Mouse (Mus musculus): ENCODE measurements around the gene Sv2a. TPM values are rescaled to one million over a fixed set of nuclear protein-coding genes. Genes with fewer than 3 reads are reported as not detected.
"Not testable (repeated sequence)": the region's sequence is repeated elsewhere in the genome, so short reads cannot be mapped to it uniquely, and the experiment has no call there.

Gene Sv2a
- polyA plus RNA-seq, 1 experiment, result 4.4 TPM

DNA sequence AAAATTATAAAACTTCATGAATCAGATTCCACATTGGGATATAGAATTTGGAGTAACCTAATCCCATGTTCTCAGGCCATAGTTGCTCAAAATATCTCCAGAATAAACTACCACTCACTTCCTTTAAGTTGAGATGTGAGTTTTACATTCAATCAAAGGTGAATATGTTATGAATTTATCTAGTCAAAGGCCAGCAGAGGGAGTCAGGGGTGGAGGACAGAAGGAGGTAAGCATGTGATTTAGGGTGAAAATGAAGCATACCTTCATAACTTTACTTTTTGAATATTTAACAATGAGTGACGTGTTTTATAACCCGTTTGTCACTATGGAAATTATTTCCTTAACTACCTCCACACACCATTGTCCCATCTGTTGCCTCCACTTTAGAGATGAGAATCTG is 54.0 kb downstream of the Sv2a start:
- no peak for DNase-seq
- H3K4me3 ChIP-seq (ENCODE audit: control insufficient read depth, insufficient read depth, low read length), result no peak overlapping the region
- no peaks in the 10 kb centered on the region for H3K36me3 ChIP-seq (ENCODE audit: control insufficient read depth, insufficient read depth, low read length)
- H3K4me1 ChIP-seq (replicated peaks; ENCODE audit: control insufficient read depth, insufficient read depth, low read length), result peaks cover 3% of the 10 kb centered on the region; the same call in 1 of the 2 replicates
- TF ChIP-seq POLR2A (IDR thresholded peaks at IDR 0.05; ENCODE audit: control insufficient read depth, extremely low read depth, insufficient read depth, low read length, poor library complexity) (no peak), CTCF (IDR thresholded peaks at IDR 0.05; ENCODE audit: borderline replicate concordance, control insufficient read depth, extremely low read depth, insufficient read depth, low read length, poor library complexity) (no peak)
- no peak overlapping the region for H3K27ac ChIP-seq (ENCODE audit: control insufficient read depth, insufficient read depth, low read length)
- 89% methylated on average over 2 of the region's 2 CpGs for WGBS
- H3K27me3 ChIP-seq (ENCODE audit: control insufficient read depth, insufficient read depth, low read length), result no peaks in the 10 kb centered on the region

DNA sequence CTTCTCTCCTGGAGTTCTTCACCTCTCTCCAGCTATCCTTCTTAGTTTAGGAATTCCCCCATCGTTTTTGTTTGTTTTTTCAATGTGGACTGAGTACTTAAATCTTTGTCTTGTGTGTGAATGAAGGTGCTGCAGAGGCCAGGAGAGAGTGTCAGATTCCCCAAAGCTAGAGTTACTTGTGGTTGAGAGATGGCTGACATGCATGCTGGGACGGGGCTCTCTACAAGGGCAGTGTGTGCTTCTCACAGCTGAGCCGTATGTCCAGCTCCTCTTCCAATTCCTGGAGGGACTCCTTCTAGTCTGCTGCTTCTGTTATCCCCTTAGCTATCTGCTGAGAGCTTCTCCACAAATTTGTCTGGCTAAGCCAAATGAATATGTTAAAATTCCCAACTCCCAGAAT is 54.9 kb downstream of the Sv2a start:
- TF ChIP-seq CTCF (IDR thresholded peaks at IDR 0.05; ENCODE audit: borderline replicate concordance, control insufficient read depth, extremely low read depth, insufficient read depth, low read length, poor library complexity), result no peak
- TF ChIP-seq POLR2A (IDR thresholded peaks at IDR 0.05; ENCODE audit: control insufficient read depth, extremely low read depth, insufficient read depth, low read length, poor library complexity), result no peak
- Histone ChIP-seq H3K27me3 (ENCODE audit: control insufficient read depth, insufficient read depth, low read length) (no peaks in the 10 kb centered on the region), H3K36me3 (ENCODE audit: control insufficient read depth, insufficient read depth, low read length) (no peaks in the 10 kb centered on the region), H3K27ac (ENCODE audit: control insufficient read depth, insufficient read depth, low read length) (no peak overlapping the region), H3K4me3 (ENCODE audit: control insufficient read depth, insufficient read depth, low read length) (no peak overlapping the region), H3K4me1 (replicated peaks; ENCODE audit: control insufficient read depth, insufficient read depth, low read length) (peaks cover 3% of the 10 kb centered on the region; the same call in 1 of the 2 replicates)
- WGBS, result 79% methylated on average over 3 of the region's 3 CpGs
- no peak for DNase-seq

- no peak for DNase-seq
- WGBS, result 80% methylated on average over 4 of the region's 4 CpGs
- Histone ChIP-seq H3K36me3 (ENCODE audit: control insufficient read depth, insufficient read depth, low read length) (no peaks in the 10 kb centered on the region), H3K4me3 (ENCODE audit: control insufficient read depth, insufficient read depth, low read length) (no peak overlapping the region), H3K27me3 (ENCODE audit: control insufficient read depth, insufficient read depth, low read length) (no peaks in the 10 kb centered on the region), H3K4me1 (replicated peaks; ENCODE audit: control insufficient read depth, insufficient read depth, low read length) (peaks cover 3% of the 10 kb centered on the region; the same call in 1 of the 2 replicates), H3K27ac (ENCODE audit: control insufficient read depth, insufficient read depth, low read length) (no peak overlapping the region)
- TF ChIP-seq POLR2A (IDR thresholded peaks at IDR 0.05; ENCODE audit: control insufficient read depth, extremely low read depth, insufficient read depth, low read length, poor library complexity) (no peak), CTCF (IDR thresholded peaks at IDR 0.05; ENCODE audit: borderline replicate concordance, control insufficient read depth, extremely low read depth, insufficient read depth, low read length, poor library complexity) (no peak)
Observed at GRCm38 (mm10) chr3:96236834-96237334, 55.9 kb downstream of the Sv2a start.

- Histone ChIP-seq H3K36me3 (ENCODE audit: control insufficient read depth, insufficient read depth, low read length) (no peaks in the 10 kb centered on the region), H3K4me3 (ENCODE audit: control insufficient read depth, insufficient read depth, low read length) (peak overlapping the region; percentile 26), H3K27me3 (ENCODE audit: control insufficient read depth, insufficient read depth, low read length) (no peaks in the 10 kb centered on the region), H3K27ac (ENCODE audit: control insufficient read depth, insufficient read depth, low read length) (0 out of 2 replicates have a peak overlapping the region, but pooled peaks have one; percentile 31), H3K4me1 (replicated peaks; ENCODE audit: control insufficient read depth, insufficient read depth, low read length) (peaks cover 6% of the 10 kb centered on the region)
- 60% methylated on average over 7 of the region's 7 CpGs for WGBS
- TF ChIP-seq CTCF (IDR thresholded peaks at IDR 0.05; ENCODE audit: borderline replicate concordance, control insufficient read depth, extremely low read depth, insufficient read depth, low read length, poor library complexity) (no peak), POLR2A (IDR thresholded peaks at IDR 0.05; ENCODE audit: control insufficient read depth, extremely low read depth, insufficient read depth, low read length, poor library complexity) (no peak)
- DNase-seq, result no peak
Observed at GRCm38 (mm10) chr3:96237335-96237903, 56.5 kb downstream of the Sv2a start.

- TF ChIP-seq CTCF (IDR thresholded peaks at IDR 0.05; ENCODE audit: borderline replicate concordance, control insufficient read depth, extremely low read depth, insufficient read depth, low read length, poor library complexity) (no peak), POLR2A (IDR thresholded peaks at IDR 0.05; ENCODE audit: control insufficient read depth, extremely low read depth, insufficient read depth, low read length, poor library complexity) (no peak)
- H3K27ac ChIP-seq (ENCODE audit: control insufficient read depth, insufficient read depth, low read length), result peak overlapping the region; percentile 62
- no peaks in the 10 kb centered on the region for H3K36me3 ChIP-seq (ENCODE audit: control insufficient read depth, insufficient read depth, low read length)
- peaks cover 7% of the 10 kb centered on the region for H3K4me1 ChIP-seq (replicated peaks; ENCODE audit: control insufficient read depth, insufficient read depth, low read length)
- peak overlapping the region; percentile 45 for H3K4me3 ChIP-seq (ENCODE audit: control insufficient read depth, insufficient read depth, low read length)
- 6% methylated on average over 12 of the region's 12 CpGs for WGBS
- DNase-seq, result no peak
- no peaks in the 10 kb centered on the region for H3K27me3 ChIP-seq (ENCODE audit: control insufficient read depth, insufficient read depth, low read length)
Observed at GRCm38 (mm10) chr3:96237904-96238511, 57.1 kb downstream of the Sv2a start.

GRCm38 (mm10) chr3:96238954-96239793 is 58.2 kb downstream of the Sv2a start, which contains the start of gene Hist2h3c2:
Gene Hist2h3c2 (minus strand): TSS chr3:96239127.
- not testable (repeated sequence) for H3K27me3 ChIP-seq (ENCODE audit: control insufficient read depth, insufficient read depth, low read length); H3K36me3 ChIP-seq (ENCODE audit: control insufficient read depth, insufficient read depth, low read length); DNase-seq
- WGBS, result 2% methylated on average over 15 of the region's 68 CpGs
- Histone ChIP-seq H3K4me3 (ENCODE audit: control insufficient read depth, insufficient read depth, low read length) (peak within 1 kb of the TSS; percentile 68), H3K4me1 (replicated peaks; ENCODE audit: control insufficient read depth, insufficient read depth, low read length) (peaks cover 11% of the 10 kb centered on the region), H3K27ac (ENCODE audit: control insufficient read depth, insufficient read depth, low read length) (peak within 1 kb of the TSS; percentile 91)
